Mouse (Mus musculus): ENCODE results near the gene Iqcf3.
"Not testable (repeated sequence)": the region's sequence is repeated elsewhere in the genome, so short reads cannot be mapped to it uniquely, and the experiment has no call there.

Gene Iqcf3

DNA sequence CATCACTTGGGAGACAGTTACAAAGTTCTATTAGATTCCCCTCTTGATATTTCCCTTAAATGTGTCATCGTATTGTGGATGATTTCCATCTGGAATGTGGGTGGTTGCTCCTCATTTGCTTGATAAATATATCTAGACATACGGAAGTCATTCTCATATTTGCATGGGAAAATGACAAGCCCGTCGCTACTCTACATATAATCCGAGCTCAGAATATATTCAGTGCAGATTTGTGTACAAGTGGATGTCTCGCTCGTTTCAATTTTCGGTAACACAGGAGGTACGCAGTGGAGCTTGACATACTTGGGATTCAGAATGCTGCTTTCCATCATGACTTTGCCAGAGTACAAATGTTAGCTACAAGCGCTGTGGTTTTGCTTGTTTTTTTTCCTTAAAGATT is 52.1 kb downstream of the Iqcf3 start:
- in situ Hi-C loops (cut with MboI): no loop called here

DNA sequence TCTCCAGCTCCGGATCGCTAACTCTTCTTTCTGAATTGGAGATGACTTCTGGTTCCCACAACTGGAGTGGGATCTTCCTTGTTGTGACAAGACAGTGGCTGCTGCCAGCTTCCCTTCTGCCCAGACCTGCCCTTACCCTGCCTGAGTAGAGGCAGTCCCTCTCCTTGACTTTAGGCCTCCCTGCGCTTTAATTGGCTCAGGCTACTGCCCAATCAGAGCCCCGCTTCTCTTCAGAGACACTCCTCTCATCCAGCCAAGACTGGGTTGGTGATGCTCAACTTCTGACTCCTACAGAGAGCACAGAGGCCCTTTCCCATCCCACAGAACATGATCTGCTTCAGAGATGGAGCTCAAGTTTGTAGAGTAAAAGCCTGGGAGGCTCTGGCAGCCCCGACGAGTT is 57.2 kb downstream of the Iqcf3 start:
- in situ Hi-C loops (cut with MboI): no loop called here

DNA sequence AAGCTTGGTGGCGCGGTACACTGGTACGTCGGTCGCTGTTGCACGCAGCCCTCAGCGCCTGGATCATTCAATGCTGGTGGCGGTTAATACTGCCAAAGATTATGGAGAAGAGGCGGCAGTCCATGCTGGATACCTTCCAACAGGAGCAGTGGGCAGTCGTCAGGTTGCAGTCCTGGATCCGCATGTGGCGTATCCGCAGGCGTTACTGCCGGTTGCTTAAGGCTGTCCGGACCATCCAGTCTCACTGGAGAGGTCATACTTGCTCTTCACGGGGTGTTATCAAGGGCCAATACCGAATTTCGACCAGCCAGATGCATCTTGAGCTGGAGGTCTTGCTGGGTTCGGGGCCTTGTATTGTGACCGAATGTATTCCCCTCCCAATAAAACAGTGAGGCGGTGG is 59.6 kb downstream of the Iqcf3 start:
- in situ Hi-C loops (cut with MboI): no loop called here

DNA sequence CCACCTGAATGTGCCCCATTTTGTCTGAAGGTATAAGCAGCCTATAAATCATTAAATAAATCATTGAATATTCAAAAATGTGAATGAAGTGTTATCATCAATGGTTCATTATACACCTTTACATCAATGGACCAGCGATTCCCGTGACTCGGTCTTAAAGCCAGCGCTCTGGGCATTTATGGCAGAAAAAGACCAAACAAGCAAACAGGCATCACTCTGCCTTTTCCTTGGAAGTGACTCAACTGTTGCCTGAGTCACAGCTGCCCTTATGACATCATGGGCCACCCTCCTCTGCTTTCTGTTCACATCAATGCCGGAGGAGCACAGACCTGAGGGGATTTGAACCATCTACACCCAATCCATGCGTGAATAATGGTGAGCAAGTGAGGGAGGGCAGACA is 61.8 kb downstream of the Iqcf3 start, which contains the start of gene Iqcf1:
Iqcf1 (plus strand) TSS at position 301 of the 400 bp plus-strand sequence.
- in situ Hi-C loops (cut with MboI): no loop called here

DNA sequence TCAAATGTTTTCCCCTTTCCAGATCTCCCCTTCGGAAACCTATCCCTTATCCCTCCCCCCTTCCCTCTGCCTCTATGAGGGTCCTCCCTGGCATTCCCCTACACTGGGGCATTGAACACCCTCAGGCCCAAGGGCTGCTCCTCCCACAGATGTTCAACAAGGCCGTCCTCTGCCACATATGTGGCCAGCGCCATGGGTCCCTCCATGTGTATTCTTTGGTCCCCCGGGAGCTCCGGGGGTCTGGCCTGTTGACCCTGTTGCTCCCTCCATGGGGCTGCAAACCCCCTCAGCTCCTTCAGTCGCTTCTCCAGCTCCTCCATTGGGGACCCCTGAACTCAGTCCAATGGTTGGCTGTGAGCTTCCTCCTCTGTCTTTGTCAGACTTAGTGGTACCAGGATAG is 73.8 kb downstream of the Iqcf3 start:
- in situ Hi-C loops (cut with MboI): not testable (repeated sequence)

DNA sequence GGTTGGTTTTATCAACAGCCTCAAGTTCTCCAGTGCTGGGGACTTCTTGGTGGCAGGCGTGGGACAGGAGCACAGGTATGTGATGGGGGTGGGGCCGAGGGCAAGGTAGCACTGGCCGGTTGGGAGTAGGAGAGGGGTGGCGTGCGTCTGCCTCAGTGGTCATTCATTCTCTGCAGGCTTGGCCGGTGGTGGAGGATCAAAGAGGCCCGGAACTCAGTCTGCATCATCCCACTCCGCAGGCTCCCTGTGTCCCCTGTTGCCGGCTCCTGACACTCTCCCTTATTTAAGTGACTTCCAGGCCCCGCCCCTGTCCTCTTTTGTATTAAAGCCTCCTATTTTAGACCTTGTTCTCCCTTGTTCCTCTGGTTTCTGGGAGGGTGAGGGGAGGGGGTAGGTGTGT is 76.4 kb downstream of the Iqcf3 start:
- in situ Hi-C loops (cut with MboI): no loop called here

DNA sequence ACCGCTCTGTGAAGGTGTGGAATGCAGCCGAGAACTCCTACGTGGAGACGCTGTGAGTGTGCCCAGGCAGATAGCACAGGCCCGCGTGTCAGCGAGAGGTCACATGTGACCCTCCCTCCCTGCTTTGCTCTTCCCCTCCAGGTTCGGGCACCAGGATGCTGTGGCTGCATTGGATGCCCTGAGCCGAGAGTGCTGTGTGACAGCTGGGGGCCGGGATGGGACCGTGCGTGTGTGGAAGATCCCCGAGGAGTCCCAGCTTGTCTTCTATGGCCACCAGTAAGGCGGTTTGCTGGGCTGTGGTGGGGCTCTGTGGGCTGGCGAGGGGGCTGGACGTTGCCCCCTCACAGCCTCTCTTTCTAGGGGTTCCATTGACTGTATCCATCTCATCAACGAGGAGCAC is 77.8 kb downstream of the Iqcf3 start:
- in situ Hi-C loops (cut with MboI): no loop called here

DNA sequence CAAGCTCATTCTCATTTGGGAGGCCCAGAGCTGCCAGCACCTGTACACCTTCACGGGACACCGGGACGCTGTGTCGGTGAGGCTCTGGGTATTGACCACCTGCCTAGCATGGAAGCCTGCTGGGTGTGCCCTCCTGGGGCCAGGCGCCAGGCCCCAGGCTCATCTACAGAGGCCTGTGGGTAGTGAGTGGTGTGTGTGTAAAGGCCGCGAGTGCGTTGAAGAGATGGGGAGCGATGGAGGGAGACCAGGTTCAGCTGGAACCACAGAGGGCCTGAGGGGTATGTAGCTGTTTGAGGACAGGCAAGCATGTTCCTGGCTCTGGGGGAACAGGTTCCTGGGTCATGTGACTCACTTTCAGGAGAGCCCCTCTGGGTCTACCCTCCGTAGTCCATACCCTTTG is 78.3 kb downstream of the Iqcf3 start:
- in situ Hi-C loops (cut with MboI): no loop called here

DNA sequence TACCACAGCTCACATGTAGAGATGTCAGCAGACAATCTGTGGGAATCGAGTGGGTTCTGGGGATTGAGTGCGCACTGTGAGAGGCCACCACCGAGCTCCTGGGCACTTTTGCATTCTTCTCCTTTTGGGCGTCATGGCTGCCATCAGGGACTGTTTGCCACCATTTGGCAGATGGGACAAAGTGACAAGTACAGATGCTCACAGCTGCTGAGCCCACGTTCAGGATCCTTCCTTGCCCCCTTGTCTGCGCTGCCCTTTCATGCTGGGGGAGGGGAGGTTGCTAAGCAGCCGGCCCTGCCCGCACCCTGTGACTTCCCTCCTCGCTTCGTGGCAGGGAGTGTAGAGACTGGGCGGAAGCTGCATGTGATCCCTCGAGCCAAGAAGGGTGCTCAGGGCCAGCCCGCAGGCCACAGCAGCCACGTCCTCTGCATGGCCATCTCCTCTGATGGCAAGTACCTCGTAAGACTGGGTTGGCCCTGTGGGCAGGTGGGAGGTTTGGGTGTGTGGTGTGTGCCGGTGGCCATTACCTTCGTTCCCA is 78.8 kb downstream of the Iqcf3 start:
- in situ Hi-C loops (cut with MboI): no loop called here

DNA sequence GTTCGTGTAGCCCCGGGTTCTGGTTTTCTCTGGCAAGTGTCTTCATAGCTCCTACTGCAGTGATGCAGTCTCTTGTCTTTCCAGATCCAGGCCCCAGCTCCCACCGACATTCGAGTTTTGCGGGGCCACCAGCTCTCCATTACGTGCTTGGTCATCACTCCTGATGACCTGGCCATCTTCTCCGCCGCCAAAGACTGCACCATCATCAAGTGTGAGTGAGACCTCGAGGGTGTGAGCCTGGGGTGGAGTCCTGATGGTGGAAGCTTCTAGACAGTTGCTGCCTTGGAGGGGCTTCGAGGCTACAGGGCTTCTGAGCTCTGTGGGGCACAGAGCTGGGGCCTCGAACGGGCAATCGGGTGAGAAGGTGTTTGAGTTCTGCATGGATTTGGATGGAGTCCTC is 79.8 kb downstream of the Iqcf3 start:
- in situ Hi-C loops (cut with MboI): no loop called here

DNA sequence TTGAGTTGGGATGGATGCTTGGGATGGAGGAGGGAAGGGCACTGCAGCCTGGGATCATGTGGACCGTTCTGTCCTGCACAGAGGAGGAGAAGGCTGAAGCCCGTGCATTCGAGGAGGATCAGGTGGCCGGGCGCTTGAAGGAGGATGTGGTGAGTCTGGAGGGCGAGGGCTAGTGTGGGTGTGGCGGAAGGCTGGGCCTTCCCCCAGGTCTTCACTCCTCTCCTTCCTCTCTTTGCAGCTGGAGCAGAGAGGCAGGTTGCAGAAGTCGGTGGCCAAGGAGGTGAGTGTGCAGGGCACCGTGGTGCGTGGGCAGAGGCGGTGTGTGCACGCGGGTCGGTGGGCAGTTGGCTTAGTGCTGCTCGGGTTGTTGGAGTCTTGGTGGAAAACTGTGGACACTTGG is 80.4 kb downstream of the Iqcf3 start:
- in situ Hi-C loops (cut with MboI): no loop called here

DNA sequence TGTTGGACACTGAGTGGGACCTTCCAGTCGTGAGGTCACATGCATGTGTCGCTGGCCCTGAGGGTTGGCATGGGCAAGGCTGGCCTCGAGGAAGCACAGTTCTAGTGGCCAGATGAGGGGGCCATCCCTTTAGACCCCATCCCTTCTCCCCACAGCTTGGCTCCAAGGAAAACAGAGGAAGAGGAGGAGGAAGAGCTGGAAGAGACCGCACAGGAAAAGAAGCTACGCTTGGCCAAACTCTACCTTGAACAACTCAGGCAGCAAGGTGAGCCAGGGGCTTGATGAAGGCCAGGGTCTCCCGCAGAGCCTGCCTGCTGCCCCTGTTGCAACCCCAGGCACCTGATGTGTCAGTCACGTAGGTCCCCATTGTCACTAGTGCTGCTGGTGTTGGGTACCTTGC is 80.9 kb downstream of the Iqcf3 start:
- in situ Hi-C loops (cut with MboI): no loop called here

DNA sequence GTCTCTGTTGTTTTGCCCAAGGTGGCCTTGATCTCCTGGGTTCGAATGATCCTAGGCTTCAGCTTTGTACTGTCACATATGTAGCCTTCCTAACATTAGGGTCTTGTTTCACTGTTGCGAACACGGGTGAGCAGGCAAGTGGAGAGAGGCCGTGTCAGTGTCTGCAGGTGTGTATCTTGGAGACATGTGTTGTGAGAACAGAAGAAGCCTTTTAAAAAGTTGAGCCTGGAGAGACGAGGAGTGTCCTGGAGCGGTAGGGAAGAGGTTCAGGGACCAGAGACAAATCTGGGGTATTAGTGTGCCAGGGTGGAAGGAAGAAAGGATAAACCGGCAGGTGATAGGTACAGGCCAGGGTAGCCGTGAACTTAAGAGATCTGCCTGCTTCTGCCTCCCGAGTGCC is 83.3 kb downstream of the Iqcf3 start:
- in situ Hi-C loops (cut with MboI): no loop called here

DNA sequence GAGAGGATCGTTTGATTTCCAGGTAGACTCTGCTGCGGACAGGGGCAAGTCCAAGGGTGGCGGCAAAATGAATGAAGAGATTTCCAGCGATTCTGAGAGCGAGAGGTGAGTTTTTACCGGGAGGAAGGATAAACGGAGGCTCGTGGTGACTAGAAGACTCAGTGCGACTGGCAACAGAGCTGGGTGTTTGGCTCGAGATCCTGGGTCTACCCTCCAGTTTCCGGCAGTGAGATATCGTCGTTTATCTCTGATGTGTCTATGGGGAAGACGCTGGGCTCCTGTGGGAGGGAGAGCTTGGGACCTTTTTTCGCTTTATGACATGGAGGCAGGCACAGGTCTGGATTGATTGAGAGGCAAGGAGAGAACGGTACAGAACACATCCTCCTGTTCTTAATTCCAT is 83.8 kb downstream of the Iqcf3 start:
- in situ Hi-C loops (cut with MboI): no loop called here

DNA sequence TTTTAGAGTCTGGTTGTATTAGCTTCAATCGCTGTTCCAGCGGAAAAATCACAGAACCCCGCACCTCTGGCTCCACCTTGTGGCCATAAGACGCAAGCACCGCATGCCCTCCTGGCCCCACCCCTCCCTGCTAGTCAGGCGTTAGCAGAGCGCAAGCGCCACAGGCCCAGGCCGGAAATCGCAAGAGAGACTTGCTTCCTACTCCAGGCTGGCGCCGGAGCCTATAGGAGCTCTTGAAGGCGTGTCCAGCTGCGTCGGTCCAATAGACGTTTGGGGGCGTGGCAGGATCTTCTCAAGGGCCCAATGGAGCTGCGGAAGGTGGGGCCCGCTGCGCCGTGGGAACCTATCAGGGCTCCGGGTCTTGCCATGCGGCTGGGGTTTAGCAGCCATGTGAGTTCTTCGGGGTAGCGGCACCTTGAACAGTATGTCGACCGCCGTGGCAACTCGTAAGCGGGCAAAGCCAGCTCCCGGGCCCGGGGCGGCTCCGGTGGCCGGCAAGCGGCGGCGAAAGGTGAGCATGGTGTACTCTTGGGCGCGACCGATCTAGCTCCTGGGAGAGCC is 84.4 kb downstream of the Iqcf3 start, which contains the start of gene Parp3:
Parp3 (minus strand) TSS at position 26 of the 561 bp plus-strand sequence.
- in situ Hi-C loops (cut with MboI): no loop called here

DNA sequence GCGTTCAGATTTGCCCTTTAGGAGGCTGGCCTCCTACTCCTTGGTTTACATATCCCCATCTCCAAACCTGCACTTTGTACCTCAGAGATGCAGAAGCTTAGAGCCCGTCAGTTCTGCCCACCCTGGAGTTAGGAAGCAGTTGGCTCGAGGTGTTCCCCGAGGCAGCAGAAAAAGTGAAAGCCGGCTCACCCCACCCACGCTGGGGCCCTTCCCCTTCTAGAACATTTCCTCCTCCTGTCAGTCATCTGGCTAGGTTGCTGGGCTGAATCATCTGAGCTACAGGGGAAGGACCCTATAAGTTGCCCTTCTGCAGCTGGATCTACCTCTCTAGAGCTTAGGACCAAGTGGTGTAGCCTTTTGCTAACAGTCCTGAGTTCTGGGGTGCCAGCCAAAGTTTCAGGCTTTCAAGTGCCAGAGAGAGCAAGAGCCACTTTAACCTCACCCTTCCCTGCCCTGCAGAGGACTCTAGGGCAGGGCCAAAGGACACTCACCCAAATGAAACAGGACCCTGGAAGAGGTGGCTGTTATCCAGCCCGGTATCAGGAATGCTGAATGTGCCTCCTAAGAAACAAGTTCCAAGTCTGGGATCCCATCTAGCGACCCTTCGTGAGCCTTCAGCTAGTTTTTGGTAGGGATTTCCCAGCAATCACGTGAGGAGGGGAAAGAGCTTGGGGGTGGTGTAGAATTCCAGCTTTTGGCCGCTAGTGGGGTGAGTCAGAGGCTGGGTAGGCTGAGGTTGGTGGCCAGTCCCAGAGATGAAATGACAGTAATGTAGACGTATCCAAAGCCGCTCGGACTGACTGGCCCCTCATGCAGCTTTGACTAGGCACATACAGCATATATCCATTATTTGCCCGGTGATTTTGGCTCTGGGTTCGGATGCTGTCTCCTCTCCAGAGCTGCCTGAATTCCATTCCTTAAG is 85.2 kb downstream of the Iqcf3 start:
- in situ Hi-C loops (cut with MboI): no loop called here

DNA sequence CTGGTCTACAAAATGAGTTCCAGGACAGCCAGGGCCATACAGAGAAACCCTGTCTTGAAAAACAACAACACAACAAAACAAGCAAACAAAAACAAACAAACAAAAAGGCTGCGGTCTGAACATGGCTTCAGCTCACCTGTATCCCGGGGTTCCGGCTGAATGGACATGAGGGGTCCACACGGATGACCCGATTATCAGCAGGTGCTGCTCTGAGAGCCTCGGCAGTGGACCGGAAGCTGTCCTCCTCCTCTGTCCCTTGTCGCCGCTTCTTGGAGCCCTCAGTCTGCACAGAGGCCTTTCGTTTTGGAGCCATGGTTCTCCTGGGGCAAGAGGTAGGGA is 85.8 kb downstream of the Iqcf3 start, which contains the start of gene Rrp9:
Rrp9 (plus strand) TSS at position 301 of the 339 bp plus-strand sequence.
- in situ Hi-C loops (cut with MboI): no loop called here

DNA sequence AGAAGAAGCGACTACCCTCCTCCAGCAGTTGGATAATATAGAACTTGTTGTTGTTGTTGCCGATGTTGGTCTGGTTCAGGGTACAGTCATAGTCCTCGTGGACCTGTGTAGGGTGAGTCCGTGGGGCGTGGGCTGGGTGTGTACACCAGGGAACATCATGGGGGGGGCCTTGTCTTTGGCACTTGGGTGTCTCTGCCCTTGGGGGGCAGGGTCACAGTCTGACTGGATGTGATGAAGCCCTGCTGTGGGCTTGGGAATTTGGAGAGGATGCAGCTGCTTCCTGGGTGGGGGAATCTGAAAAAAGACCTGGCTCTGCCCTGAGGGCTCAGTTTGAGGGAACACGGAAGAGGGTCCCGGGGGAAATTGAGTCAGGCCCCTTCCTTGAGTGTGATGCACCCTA is 86.4 kb downstream of the Iqcf3 start:
- in situ Hi-C loops (cut with MboI): no loop called here

DNA sequence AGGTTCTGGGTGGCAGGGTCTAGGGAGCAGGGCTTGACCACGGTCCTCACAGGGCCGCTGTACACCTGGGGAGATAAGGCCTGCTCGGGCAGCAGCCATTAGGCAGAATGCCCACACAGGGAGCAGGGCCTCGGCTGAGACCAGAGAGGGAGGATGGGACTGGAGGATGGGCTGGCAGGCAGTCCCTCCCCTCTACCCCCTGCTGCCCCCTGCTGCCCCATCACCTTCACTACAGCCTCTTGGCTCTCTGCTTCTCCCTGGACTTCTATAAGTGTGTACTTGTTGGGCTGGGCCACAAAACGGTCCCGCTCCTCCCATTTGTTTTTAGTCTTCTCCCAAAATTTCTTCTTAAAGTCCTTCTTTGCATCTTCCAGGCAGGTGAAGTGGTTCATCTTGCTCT is 87.0 kb downstream of the Iqcf3 start:
- in situ Hi-C loops (cut with MboI): no loop called here

DNA sequence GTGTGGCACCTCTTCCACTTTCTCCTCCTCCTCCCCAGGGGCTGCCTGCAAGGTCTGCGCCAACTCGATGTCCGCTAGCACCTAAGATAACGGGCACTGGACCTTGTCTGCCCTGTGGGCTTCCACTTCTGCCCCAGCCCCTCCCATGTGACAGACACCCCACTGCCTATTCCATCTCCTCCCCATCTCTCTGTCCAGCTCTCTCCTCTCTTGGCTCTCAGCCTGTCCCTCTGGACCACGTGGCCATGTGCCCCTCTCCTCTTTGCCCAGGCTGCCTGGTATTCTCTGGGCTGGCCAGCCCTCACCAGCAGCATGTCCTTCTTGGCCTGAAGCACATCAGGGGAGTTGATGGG is 87.7 kb downstream of the Iqcf3 start:
- in situ Hi-C loops (cut with MboI): no loop called here

DNA sequence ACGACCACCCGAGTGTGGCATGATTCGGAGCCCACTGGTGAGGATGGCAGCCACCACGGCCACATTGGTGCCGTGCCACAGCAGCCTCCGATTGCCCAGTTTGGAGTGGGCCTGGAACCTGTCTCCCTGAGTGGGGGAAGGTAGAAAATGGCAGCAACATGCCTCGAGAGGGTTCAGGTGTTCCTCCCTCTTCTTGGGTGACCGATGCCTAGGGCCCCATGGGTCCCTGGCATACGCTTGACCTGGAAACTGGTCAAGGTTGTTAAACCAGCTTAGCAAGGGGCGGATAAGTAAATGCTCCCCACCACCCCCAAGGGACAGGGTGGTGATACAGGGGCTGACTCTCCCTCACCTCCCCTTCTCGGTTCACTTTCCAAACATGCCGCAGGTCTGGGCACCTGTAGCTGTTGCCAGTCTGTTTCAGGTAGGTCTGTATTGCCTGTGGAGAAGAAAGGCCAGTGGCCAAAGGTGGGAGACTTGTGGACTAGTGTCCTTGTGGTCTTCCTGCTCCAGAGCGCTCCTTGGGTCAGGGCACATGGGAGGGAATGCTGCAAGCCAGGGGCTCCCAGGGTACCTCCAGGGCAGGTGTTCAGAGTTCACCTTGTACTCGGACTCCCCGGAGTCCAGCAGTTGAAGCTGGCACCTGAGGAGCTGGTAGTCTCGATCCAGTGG is 88.2 kb downstream of the Iqcf3 start:
- in situ Hi-C loops (cut with MboI): no loop called here

DNA sequence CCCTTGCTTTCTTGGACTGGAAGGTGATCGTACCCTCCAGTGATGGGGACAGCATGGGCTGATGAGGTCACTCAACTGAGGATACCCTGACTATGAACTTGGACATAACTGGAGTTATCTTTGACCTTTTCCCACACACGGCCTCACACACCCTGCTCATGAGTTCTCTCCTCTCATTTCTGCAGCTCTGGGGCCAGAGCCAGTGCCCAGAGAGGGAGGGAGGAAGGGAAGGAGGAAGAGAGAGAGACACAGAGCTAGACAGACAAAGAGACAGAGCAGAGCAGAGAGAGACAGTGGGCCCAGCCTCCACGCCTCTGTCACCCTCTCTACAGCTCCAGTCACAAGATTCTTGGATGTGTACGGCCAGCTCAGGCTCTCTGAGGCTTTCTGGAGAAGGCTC is 89.1 kb downstream of the Iqcf3 start:
- in situ Hi-C loops (cut with MboI): no loop called here

DNA sequence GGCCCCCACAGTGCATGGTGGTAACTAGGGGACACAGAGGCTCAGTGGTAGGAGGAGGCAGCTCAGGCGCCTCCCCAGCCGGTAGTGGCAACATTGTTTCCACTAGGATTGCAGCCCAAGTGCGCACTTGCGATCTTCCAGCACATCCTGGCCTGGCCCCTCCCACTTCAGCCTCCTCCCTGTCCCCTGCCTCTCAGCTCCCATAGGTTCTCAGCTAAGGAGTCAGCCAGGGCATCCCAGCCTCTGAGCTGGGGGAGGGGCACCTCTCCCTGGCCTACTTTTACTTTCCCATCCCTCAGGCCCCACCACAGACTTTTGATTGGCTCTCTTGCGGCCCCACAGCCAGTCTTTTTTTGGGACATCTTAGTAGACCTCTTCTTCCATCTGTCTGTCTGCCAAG is 89.5 kb downstream of the Iqcf3 start:
- in situ Hi-C loops (cut with MboI): no loop called here

Data from mature B cell (primary cell).